Mouse (Mus musculus) T-helper 1 cell (primary cell): Measurements from ENCODE around the gene Ints12.

ENCODE experiments used
- in situ Hi-C: fragments of 300-600 bp; cut with MboI, MseI; formaldehyde crosslinking; loops from one replicate; pipeline ENCODE4 v1.15.1; 2025; ENCODE audit warnings: high pct_unique_total_duplicates

Gene Ints12

GRCm38 (mm10) chr3:133091664-133092273, at the start of gene Ints12, which contains the start of gene Gstcd:
Gene Ints12, plus strand, starts transcription at chr3:133091840.
Gene Gstcd, minus strand, starts transcription at chr3:133092033.
- in situ Hi-C loops, result loop anchor here (25.0 kb wide), 2 partner anchors 421 to 1954 kb away; no protein-coding TSS in a partner anchor

- in situ Hi-C loops, result loop anchor here (10.0 kb wide), 1 partner anchor 53 kb away; no protein-coding TSS in a partner anchor
These were observed 39.6 kb upstream of the Ints12 start for GRCm38 (mm10) chr3:133052068-133052467.

- in situ Hi-C loops, result loop anchor here (25.0 kb wide), 2 partner anchors 437 to 1938 kb away; no protein-coding TSS in a partner anchor
These were observed 16.1 kb upstream of the Ints12 start for GRCm38 (mm10) chr3:133075560-133075959.

GRCm38 (mm10) chr3:133082736-133083135, 8.9 kb upstream of the Ints12 start:
- in situ Hi-C loops, result loop anchor here (10.0 to 25.0 kb wide), 3 partner anchors 208 to 1945 kb away; no protein-coding TSS in a partner anchor

- in situ Hi-C loops, result loop anchor here (10.0 to 25.0 kb wide), 3 partner anchors 211 to 1949 kb away; no protein-coding TSS in a partner anchor
These were observed 5.8 kb upstream of the Ints12 start for GRCm38 (mm10) chr3:133085858-133086257.

GRCm38 (mm10) chr3:133090247-133091120, 1.2 kb upstream of the Ints12 start:
- in situ Hi-C loops, result loop anchor here (25.0 kb wide), 2 partner anchors 422 to 1953 kb away; no protein-coding TSS in a partner anchor

- in situ Hi-C loops, result loop anchor here (25.0 kb wide), 2 partner anchors 421 to 1954 kb away; no protein-coding TSS in a partner anchor
These were observed 448 bp upstream of the Ints12 start for GRCm38 (mm10) chr3:133091121-133091663.

GRCm38 (mm10) chr3:133092274-133092853, 724 bp downstream of the Ints12 start:
- in situ Hi-C loops, result loop anchor here (25.0 kb wide), 2 partner anchors 420 to 1955 kb away; no protein-coding TSS in a partner anchor

GRCm38 (mm10) chr3:133092936-133093335, 1.3 kb downstream of the Ints12 start:
- in situ Hi-C loops, result loop anchor here (25.0 kb wide), 2 partner anchors 419 to 1956 kb away; no protein-coding TSS in a partner anchor

GRCm38 (mm10) chr3:133094305-133094704, 2.7 kb downstream of the Ints12 start:
- in situ Hi-C loops, result loop anchor here (25.0 kb wide), 2 partner anchors 418 to 1957 kb away; no protein-coding TSS in a partner anchor

- in situ Hi-C loops, result loop anchor here (25.0 kb wide), 2 partner anchors 414 to 1961 kb away; no protein-coding TSS in a partner anchor
These were observed 6.3 kb downstream of the Ints12 start for GRCm38 (mm10) chr3:133097936-133098335.

GRCm38 (mm10) chr3:133098336-133098735, 6.7 kb downstream of the Ints12 start:
- in situ Hi-C loops, result loop anchor here (25.0 kb wide), 2 partner anchors 414 to 1961 kb away; no protein-coding TSS in a partner anchor

- in situ Hi-C loops, result loop anchor here (25.0 kb wide), 2 partner anchors 413 to 1962 kb away; no protein-coding TSS in a partner anchor
These were observed 7.3 kb downstream of the Ints12 start for GRCm38 (mm10) chr3:133098909-133099308.

- in situ Hi-C loops, result loop anchor here (10.0 kb wide), 1 partner anchor 49 kb away; no protein-coding TSS in a partner anchor
These were observed 12.1 kb downstream of the Ints12 start for GRCm38 (mm10) chr3:133103768-133104167.

- in situ Hi-C loops, result loop anchor here (10.0 kb wide), 1 partner anchor 50 kb away; no protein-coding TSS in a partner anchor
These were observed 12.8 kb downstream of the Ints12 start for GRCm38 (mm10) chr3:133104436-133104835.

GRCm38 (mm10) chr3:133108731-133109130, 17.1 kb downstream of the Ints12 start:
- in situ Hi-C loops, result loop anchor here (10.0 kb wide), 1 partner anchor 54 kb away; no protein-coding TSS in a partner anchor

- in situ Hi-C loops, result loop anchor here (10.0 kb wide), 1 partner anchor 55 kb away; no protein-coding TSS in a partner anchor
These were observed 18.2 kb downstream of the Ints12 start for GRCm38 (mm10) chr3:133109844-133110243.

GRCm38 (mm10) chr3:133111741-133112140, 20.1 kb downstream of the Ints12 start:
- in situ Hi-C loops, result no loop called here

- in situ Hi-C loops, result no loop called here
These were observed 21.6 kb downstream of the Ints12 start for GRCm38 (mm10) chr3:133113281-133113680.

GRCm38 (mm10) chr3:133131372-133131771, 39.7 kb downstream of the Ints12 start:
- in situ Hi-C loops, result no loop called here

- in situ Hi-C loops, result no loop called here
These were observed 41.0 kb downstream of the Ints12 start for GRCm38 (mm10) chr3:133132611-133133010.
